Mouse (Mus musculus) testis, postnatal 14 days (tissue): ENCODE results near the gene Efna5.

Experiments
- DNase-seq: peaks from one replicate; pipeline ENCODE4 v3.0.0; 2021; ENCODE audit warnings: low spot score

Efna5 gene

GRCm38 (mm10) chr17:62598716-62599490 is 282.2 kb downstream of the Efna5 start:
- no peak for DNase-seq

GRCm38 (mm10) chr17:62592436-62593074 is 288.6 kb downstream of the Efna5 start:
- DNase-seq, result no peak

- no peak for DNase-seq
Observed at GRCm38 (mm10) chr17:62591581-62592435, 289.3 kb downstream of the Efna5 start.

GRCm38 (mm10) chr17:62590685-62591460 is 290.2 kb downstream of the Efna5 start:
- DNase-seq, result no peak

- no peak for DNase-seq
Observed at GRCm38 (mm10) chr17:62580127-62580526, 301.0 kb downstream of the Efna5 start.

- DNase-seq, result no peak
Observed at GRCm38 (mm10) chr17:62579618-62580017, 301.5 kb downstream of the Efna5 start.

- no peak for DNase-seq
Observed at GRCm38 (mm10) chr17:62574499-62575265, 306.4 kb downstream of the Efna5 start.

- DNase-seq, result no peak
Observed at GRCm38 (mm10) chr17:62570101-62570500, 311.0 kb downstream of the Efna5 start.

- DNase-seq, result no peak
Observed at GRCm38 (mm10) chr17:62568019-62568418, 313.1 kb downstream of the Efna5 start.

GRCm38 (mm10) chr17:62565632-62566031 is 315.5 kb downstream of the Efna5 start:
- no peak for DNase-seq

GRCm38 (mm10) chr17:62562439-62562838 is 318.7 kb downstream of the Efna5 start:
- DNase-seq, result no peak

GRCm38 (mm10) chr17:62557215-62557614 is 323.9 kb downstream of the Efna5 start:
- DNase-seq, result no peak
